Mouse (Mus musculus) layer of hippocampus, postnatal 10 days (tissue): ENCODE measurements around the gene Apba3. TPM values are rescaled to one million over a fixed set of nuclear protein-coding genes. Genes with fewer than 3 reads are reported as not detected.

ENCODE experiments used
- DNase-seq, 2 experiments: peaks; one replicate each; pipeline ENCODE4 v3.0.0; 2021; ENCODE audit warnings: low spot score in 2 of 2
- total RNA-seq, 2 experiments: library from RNA; stranded (reverse); gene quantifications; 2 replicates each; pipeline ENCODE4 v1.2.3; 2021

The Apba3 gene
- total RNA-seq, 2 experiments from 2014 or later = 31.3 to 37.4 TPM

GRCm38 (mm10) chr10:81289278-81289677, 22.5 kb downstream of the Apba3 start:
- peak; percentile 70 to 78 for DNase-seq

GRCm38 (mm10) chr10:81289811-81290210, 23.1 kb downstream of the Apba3 start:
- DNase-seq = no peak

GRCm38 (mm10) chr10:81290698-81291460, 24.1 kb downstream of the Apba3 start:
- DNase-seq = no peak

GRCm38 (mm10) chr10:81291511-81292104, 24.8 kb downstream of the Apba3 start, which contains the start of gene Tjp3:
Tjp3 (minus strand) TSS chr10:81291581.
- DNase-seq = no peak

- peak; percentile 99 to 100 for DNase-seq
Observed at GRCm38 (mm10) chr10:81292554-81293333, 26.0 kb downstream of the Apba3 start, which contains the start of gene Pip5k1c. Pip5k1c (plus strand) TSS chr10:81292963.

- DNase-seq = no peak
Observed at GRCm38 (mm10) chr10:81293334-81294030, 26.7 kb downstream of the Apba3 start.

GRCm38 (mm10) chr10:81294442-81294841, 27.7 kb downstream of the Apba3 start:
- DNase-seq = no peak

- DNase-seq = no peak
Observed at GRCm38 (mm10) chr10:81295185-81295584, 28.4 kb downstream of the Apba3 start.

- no peak for DNase-seq
Observed at GRCm38 (mm10) chr10:81297246-81297645, 30.5 kb downstream of the Apba3 start.

GRCm38 (mm10) chr10:81297845-81298244, 31.1 kb downstream of the Apba3 start:
- no peak for DNase-seq

GRCm38 (mm10) chr10:81298369-81299100, 31.8 kb downstream of the Apba3 start:
- no peak for DNase-seq

GRCm38 (mm10) chr10:81299585-81300351, 33.0 kb downstream of the Apba3 start:
- DNase-seq = no peak

GRCm38 (mm10) chr10:81300352-81300907, 33.7 kb downstream of the Apba3 start:
- no peak for DNase-seq

- no peak for DNase-seq
Observed at GRCm38 (mm10) chr10:81301321-81301720, 34.6 kb downstream of the Apba3 start.

GRCm38 (mm10) chr10:81302288-81302687, 35.5 kb downstream of the Apba3 start:
- no peak for DNase-seq

GRCm38 (mm10) chr10:81302781-81303218, 36.0 kb downstream of the Apba3 start:
- no peak for DNase-seq

- no peak for DNase-seq
Observed at GRCm38 (mm10) chr10:81303258-81303657, 36.5 kb downstream of the Apba3 start.

GRCm38 (mm10) chr10:81303761-81304160, 37.0 kb downstream of the Apba3 start:
- no peak for DNase-seq

- DNase-seq = peak; percentile 67 to 70
Observed at GRCm38 (mm10) chr10:81304597-81305238, 38.0 kb downstream of the Apba3 start.
